Mouse (Mus musculus): ENCODE measurements around the gene Ptpn13. TPM values are rescaled to one million over a fixed set of nuclear protein-coding genes. Genes with fewer than 3 reads are reported as not detected.

Gene Ptpn13
- polyA plus RNA-seq, 1 experiment from 2014 or later = 19.1 TPM

DNA sequence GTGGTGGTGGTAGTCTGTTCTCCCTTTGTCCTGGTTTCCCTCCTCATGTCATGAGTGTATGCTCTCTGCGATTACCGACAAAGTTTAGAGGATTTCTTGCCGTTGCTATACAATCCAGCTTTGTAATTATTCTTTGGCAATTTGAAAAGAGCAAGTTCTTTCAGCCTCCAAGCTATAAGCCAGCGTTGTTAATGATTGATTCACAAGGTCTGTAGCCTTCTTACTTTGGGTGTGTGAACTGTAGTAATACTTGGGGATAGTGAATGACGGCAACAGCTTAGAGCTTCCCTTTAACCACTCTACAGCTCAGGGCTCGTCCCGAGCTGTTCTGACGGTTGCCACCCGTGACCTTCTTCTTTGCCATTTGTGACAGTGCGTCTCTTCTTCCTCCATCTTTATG lies 39.8 kb downstream of the Ptpn13 start:
- H3K4me3 ChIP-seq = no peak overlapping the region
- 89% methylated on average over 10 of the region's 10 CpGs for WGBS
- H3K4me1 ChIP-seq = peaks cover 4% of the 10 kb centered on the region; the same call in 1 of the 2 replicates
- H3K36me3 ChIP-seq = 0 out of 2 replicates have a peak, but pooled peaks cover 7% of the 10 kb centered on the region
- no peaks in the 10 kb centered on the region for H3K27me3 ChIP-seq
- no peak overlapping the region for H3K4me2 ChIP-seq (replicated peaks)
- ATAC-seq (ENCODE audit: low FRiP score, low read depth) = no peak
- no peaks in the 10 kb centered on the region for H3K9me3 ChIP-seq
- H3K9ac ChIP-seq (replicated peaks) = no peak overlapping the region
- H3K27ac ChIP-seq (replicated peaks) = no peak overlapping the region

DNA sequence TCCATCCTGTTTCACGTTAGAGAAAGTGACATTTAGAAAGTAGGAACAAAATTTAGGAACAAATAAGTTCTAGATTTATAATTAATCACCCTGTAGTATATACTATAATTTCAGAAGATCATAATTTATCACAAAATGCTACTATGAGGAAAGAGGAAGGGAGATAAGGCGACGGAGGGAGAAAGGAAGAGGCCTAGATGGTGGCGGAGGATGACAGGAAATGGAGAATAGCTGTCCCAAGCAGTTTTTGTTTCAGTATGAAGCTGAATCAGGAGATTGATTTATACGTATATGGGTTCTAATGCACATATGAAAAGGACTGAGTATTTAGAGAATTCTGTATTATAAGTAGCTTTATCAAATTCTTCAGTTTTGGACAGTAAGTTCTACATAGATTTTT lies 47.7 kb downstream of the Ptpn13 start:
- H3K36me3 ChIP-seq = no peaks in the 10 kb centered on the region
- no peaks in the 10 kb centered on the region for H3K4me1 ChIP-seq
- 92% methylated on average over 5 of the region's 5 CpGs for WGBS
- no peak for ATAC-seq (ENCODE audit: low FRiP score, low read depth)
- no peak overlapping the region for H3K4me3 ChIP-seq
- H3K9me3 ChIP-seq = no peaks in the 10 kb centered on the region
- H3K9ac ChIP-seq (replicated peaks) = no peak overlapping the region
- H3K27ac ChIP-seq (replicated peaks) = no peak overlapping the region
- H3K4me2 ChIP-seq (replicated peaks) = no peak overlapping the region
- no peaks in the 10 kb centered on the region for H3K27me3 ChIP-seq

DNA sequence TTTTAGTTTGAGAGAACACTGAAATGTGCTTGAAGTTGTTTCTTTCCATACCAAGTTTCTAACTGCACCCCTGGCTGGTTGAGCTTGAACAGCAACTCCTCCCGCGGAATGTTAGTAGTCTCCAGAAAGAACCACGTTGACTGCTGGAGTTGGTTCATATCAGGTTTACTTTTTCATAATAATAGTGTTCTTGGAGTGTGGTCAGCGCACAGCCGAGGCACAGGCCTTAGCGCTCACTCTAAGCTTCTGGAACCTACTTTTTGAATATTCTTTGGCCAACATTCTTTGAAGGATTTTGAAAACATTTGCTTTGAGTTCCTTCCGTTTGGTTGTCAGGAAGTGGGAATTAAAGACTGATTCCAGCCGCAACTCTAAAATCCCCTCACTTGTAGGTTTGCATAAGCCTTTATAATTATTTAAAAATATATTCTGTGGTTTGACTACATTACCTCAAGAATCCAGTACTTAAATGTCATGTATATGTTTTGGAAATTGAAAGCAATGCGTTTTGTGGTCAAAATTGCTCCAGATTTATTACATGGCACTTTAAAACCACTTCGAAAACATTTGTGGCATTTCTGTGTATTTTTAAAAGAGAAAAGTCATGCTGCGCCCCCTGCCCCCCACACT lies 48.6 kb downstream of the Ptpn13 start:
- H3K36me3 ChIP-seq = no peaks in the 10 kb centered on the region
- no peak overlapping the region for H3K4me3 ChIP-seq
- H3K4me2 ChIP-seq (replicated peaks) = no peak overlapping the region
- H3K27ac ChIP-seq (replicated peaks) = no peak overlapping the region
- H3K9me3 ChIP-seq = no peaks in the 10 kb centered on the region
- 86% methylated on average over 11 of the region's 11 CpGs for WGBS
- H3K9ac ChIP-seq (replicated peaks) = no peak overlapping the region
- H3K4me1 ChIP-seq = no peaks in the 10 kb centered on the region
- no peaks in the 10 kb centered on the region for H3K27me3 ChIP-seq
- no peak for ATAC-seq (ENCODE audit: low FRiP score, low read depth)

DNA sequence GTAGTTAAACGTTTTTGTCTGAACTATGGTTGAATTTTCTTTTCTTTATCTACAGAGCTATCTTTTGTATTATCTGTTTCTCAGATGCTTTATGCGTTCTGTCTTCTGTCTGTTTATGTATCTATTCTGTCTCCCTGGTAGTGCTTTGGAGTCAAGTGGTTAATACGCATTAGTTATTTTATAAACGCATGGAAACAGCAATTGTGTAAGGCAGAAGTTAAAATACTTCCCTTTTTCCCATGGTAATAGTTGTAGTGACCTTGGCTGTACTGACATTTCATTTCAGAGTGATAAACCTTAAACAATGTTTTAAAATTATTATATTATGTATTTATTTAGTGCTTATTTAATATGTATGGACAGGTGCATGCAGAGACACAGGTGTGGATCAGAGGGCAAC lies 49.3 kb downstream of the Ptpn13 start:
- H3K27me3 ChIP-seq = no peaks in the 10 kb centered on the region
- H3K4me3 ChIP-seq = no peak overlapping the region
- H3K27ac ChIP-seq (replicated peaks) = no peak overlapping the region
- no peaks in the 10 kb centered on the region for H3K4me1 ChIP-seq
- ATAC-seq (ENCODE audit: low FRiP score, low read depth) = no peak
- no peak overlapping the region for H3K4me2 ChIP-seq (replicated peaks)
- 93% methylated on average over 4 of the region's 4 CpGs for WGBS
- H3K9ac ChIP-seq (replicated peaks) = no peak overlapping the region
- no peaks in the 10 kb centered on the region for H3K9me3 ChIP-seq
- no peaks in the 10 kb centered on the region for H3K36me3 ChIP-seq

DNA sequence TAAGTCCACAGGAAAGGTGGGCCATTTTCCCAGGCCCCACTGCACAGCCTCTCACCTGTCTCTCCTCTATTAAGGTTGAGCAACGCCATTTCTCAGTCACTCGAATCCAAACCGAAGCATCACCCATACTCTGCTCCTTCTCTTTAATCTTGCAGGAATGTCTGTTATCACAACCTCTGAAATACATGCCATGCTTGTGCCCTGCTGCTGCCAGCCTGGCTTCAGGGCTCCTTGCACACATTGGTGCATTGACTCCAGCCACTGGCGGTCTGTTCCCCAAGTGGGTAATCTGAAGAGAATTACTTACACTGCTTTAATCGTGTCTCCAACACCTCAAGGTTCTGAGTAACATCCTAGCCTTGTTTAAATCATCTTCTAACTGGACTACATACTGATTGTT lies 50.5 kb downstream of the Ptpn13 start:
- Histone ChIP-seq H3K27me3 (no peaks in the 10 kb centered on the region), H3K9ac (replicated peaks) (no peak overlapping the region), H3K27ac (replicated peaks) (no peak overlapping the region), H3K4me2 (replicated peaks) (no peak overlapping the region), H3K4me3 (no peak overlapping the region), H3K4me1 (no peaks in the 10 kb centered on the region), H3K36me3 (0 out of 2 replicates have a peak, but pooled peaks cover 4% of the 10 kb centered on the region), H3K9me3 (no peaks in the 10 kb centered on the region)
- WGBS = 88% methylated on average over 5 of the region's 5 CpGs
- ATAC-seq (ENCODE audit: low FRiP score, low read depth) = no peak

DNA sequence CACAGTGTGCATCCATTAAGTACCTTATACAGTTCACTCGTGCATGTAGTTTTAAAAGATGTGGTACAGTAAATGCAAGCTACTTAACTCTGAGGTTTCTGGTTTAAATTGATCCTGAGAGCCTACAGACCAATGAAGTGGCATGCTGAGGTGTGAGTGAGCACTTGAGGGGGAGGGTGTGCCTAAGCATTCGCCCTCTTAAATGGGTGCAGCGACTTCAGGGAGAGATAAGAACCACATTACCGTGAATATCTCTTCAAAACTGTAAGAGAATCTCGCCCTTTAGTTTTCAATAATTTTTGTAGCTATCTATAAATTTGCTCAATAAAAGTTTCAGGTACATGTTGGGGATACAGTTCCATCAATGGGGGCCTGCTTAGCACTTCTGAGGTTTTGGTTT lies 54.5 kb downstream of the Ptpn13 start:
- H3K27ac ChIP-seq (replicated peaks) = no peak overlapping the region
- no peaks in the 10 kb centered on the region for H3K27me3 ChIP-seq
- H3K9ac ChIP-seq (replicated peaks) = no peak overlapping the region
- 98% methylated on average over 5 of the region's 5 CpGs for WGBS
- H3K4me3 ChIP-seq = no peak overlapping the region
- peaks cover 4% of the 10 kb centered on the region; the same call in 1 of the 2 replicates for H3K36me3 ChIP-seq
- H3K4me2 ChIP-seq (replicated peaks) = no peak overlapping the region
- H3K4me1 ChIP-seq = no peaks in the 10 kb centered on the region
- ATAC-seq (ENCODE audit: low FRiP score, low read depth) = no peak
- H3K9me3 ChIP-seq = no peaks in the 10 kb centered on the region

DNA sequence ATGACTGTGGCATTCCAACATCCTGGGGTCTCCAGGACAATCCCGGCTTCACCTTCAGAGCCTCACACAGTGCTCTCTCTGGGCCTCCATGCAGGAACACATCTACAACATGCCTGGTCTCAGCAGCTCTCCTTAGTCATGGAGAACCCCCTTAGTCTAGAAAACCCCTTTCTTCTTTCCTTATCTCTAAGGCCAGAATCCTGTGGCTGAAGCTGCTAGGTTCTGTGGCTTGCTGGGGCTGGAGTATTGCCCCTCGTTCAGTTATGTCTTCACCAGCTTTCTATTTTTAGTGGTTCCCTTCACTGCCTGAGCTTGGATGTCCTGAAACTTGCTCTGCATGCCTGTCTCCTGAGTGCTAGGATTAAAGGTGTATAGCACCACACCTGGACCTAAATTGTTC lies 56.2 kb downstream of the Ptpn13 start:
- Histone ChIP-seq H3K4me2 (replicated peaks) (no peak overlapping the region), H3K9ac (replicated peaks) (no peak overlapping the region), H3K27me3 (no peaks in the 10 kb centered on the region), H3K36me3 (peaks cover 4% of the 10 kb centered on the region; the same call in 1 of the 2 replicates), H3K27ac (replicated peaks) (no peak overlapping the region), H3K9me3 (no peaks in the 10 kb centered on the region), H3K4me3 (no peak overlapping the region), H3K4me1 (no peaks in the 10 kb centered on the region)
- ATAC-seq (ENCODE audit: low FRiP score, low read depth) = no peak
- WGBS = 94% methylated on average over 2 of the region's 2 CpGs

DNA sequence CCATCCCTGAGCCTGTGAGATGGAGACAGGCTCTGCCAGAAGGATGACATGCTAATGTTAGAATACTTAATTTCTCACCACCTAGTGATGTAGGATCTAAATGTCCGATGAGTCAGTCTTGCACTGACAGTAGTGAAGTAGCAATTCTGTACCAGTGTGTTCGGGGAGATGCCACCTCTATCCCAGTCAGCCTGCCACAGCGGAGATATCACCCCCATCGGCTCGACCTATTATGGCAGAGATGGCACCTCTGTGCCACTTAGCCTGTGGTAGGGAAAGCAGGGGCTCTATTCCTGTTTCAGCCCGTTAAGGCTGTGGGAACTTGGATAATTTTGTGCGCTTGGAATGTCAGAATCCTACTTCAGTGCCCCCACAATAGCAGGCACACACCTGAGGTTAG lies 62.0 kb downstream of the Ptpn13 start:
- no peak for ATAC-seq (ENCODE audit: low FRiP score, low read depth)
- no peak overlapping the region for H3K4me2 ChIP-seq (replicated peaks)
- 92% methylated on average over 7 of the region's 7 CpGs for WGBS

DNA sequence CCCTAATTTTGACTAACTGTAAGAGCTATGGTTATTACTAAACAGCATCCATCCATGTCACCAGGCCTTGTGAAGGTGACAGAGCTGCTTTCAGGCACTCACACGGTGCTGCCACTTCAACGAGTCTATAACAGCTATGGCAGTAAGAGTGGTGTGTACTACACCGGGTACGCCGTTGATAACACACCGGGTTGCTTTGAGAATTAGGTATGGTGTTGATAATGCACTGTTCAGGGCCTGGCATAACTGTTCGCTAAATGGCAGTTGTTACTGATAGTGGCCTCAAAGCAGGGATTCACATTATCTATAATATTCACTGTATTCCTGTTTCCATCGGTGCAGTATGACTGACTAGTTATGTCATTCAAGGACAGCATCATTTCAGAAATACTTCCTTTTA lies 66.0 kb downstream of the Ptpn13 start:
- Histone ChIP-seq H3K4me2 (replicated peaks) (no peak overlapping the region), H3K4me3 (no peak overlapping the region), H3K4me1 (0 out of 2 replicates have a peak, but pooled peaks cover 2% of the 10 kb centered on the region), H3K9me3 (no peaks in the 10 kb centered on the region), H3K27me3 (no peaks in the 10 kb centered on the region), H3K9ac (replicated peaks) (no peak overlapping the region), H3K27ac (replicated peaks) (no peak overlapping the region), H3K36me3 (0 out of 2 replicates have a peak, but pooled peaks cover 4% of the 10 kb centered on the region)
- no peak for ATAC-seq (ENCODE audit: low FRiP score, low read depth)
- WGBS = 95% methylated on average over 8 of the region's 8 CpGs

More for the DNA sequence above, 62.0 kb downstream of the Ptpn13 start:
- no peak overlapping the region for H3K9ac ChIP-seq (replicated peaks)
- H3K36me3 ChIP-seq = 0 out of 2 replicates have a peak, but pooled peaks cover 4% of the 10 kb centered on the region
- no peak overlapping the region for H3K4me3 ChIP-seq
- H3K27ac ChIP-seq (replicated peaks) = no peak overlapping the region
- 0 out of 2 replicates have a peak, but pooled peaks cover 2% of the 10 kb centered on the region for H3K4me1 ChIP-seq
- no peaks in the 10 kb centered on the region for H3K27me3 ChIP-seq
- no peaks in the 10 kb centered on the region for H3K9me3 ChIP-seq

DNA sequence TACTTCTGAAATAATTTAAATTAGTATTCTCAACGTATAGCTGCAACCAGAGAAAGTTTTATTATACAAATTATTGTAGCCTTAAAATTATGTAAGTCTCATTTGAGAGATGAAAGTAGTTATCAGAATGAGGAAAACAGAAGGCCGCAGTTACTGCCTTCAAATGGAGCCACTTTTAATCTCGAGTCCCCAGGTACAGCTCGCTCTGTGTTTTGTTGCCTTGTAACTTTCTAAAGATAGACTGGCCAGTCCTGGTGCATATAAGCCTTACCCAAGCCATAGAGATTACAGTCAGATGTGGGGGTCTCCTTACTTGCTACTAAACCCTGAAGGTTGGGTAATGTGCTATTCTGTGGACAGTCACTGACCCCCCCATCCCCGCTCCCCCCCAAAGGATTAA lies 66.8 kb downstream of the Ptpn13 start:
- Histone ChIP-seq H3K4me1 (0 out of 2 replicates have a peak, but pooled peaks cover 2% of the 10 kb centered on the region), H3K4me2 (replicated peaks) (no peak overlapping the region), H3K27ac (replicated peaks) (no peak overlapping the region), H3K9ac (replicated peaks) (no peak overlapping the region), H3K9me3 (no peaks in the 10 kb centered on the region), H3K4me3 (no peak overlapping the region), H3K27me3 (no peaks in the 10 kb centered on the region), H3K36me3 (0 out of 2 replicates have a peak, but pooled peaks cover 4% of the 10 kb centered on the region)
- 92% methylated on average over 5 of the region's 5 CpGs for WGBS
- ATAC-seq (ENCODE audit: low FRiP score, low read depth) = no peak

DNA sequence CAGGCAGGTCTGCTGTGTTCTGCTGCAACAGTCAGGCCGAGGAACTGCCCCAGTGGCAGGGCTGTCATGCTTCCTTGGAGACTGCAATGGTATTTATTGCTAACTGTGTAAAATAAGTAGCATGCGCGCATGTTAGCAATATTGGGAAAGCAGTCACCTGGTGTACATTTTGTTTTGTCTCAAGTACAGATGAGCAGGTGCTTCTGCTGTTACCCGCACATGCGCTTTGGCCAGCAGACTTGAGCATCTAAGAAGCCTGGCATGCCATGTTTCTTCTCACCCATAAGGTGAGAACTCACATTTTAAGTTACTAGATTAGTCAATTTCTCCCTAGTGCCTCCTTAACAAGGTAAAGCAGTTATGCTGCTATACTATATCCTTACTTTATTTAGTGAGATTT lies 72.1 kb downstream of the Ptpn13 start:
- no peak overlapping the region for H3K4me3 ChIP-seq
- no peak for ATAC-seq (ENCODE audit: low FRiP score, low read depth)
- no peak overlapping the region for H3K4me2 ChIP-seq (replicated peaks)
- no peaks in the 10 kb centered on the region for H3K27me3 ChIP-seq
- no peaks in the 10 kb centered on the region for H3K9me3 ChIP-seq
- no peak overlapping the region for H3K9ac ChIP-seq (replicated peaks)
- no peak overlapping the region for H3K27ac ChIP-seq (replicated peaks)
- H3K4me1 ChIP-seq = no peaks in the 10 kb centered on the region
- 91% methylated on average over 5 of the region's 5 CpGs for whole genome bisulfite sequencing
- H3K36me3 ChIP-seq = peaks cover 9% of the 10 kb centered on the region

DNA sequence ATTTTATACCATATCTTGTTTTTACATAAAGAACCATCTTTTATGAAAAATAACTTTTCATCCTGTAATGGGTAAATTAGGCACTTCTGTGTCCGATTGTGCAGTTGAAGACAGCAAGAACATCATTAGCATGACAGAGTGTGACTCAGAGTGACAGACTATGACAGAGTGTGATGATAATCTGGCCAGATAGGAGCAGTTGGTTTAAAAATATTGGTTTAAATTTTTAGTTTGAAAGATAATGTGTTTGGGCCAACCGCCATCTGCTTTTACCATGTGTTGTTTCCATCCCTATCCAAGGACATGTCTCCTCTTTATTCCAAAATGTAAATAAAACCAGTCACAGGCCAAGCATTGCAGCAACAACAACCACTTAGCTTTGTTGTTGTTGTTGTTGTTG lies 72.5 kb downstream of the Ptpn13 start:
- Histone ChIP-seq H3K4me3 (no peak overlapping the region), H3K27ac (replicated peaks) (no peak overlapping the region), H3K9ac (replicated peaks) (no peak overlapping the region), H3K9me3 (no peaks in the 10 kb centered on the region), H3K27me3 (no peaks in the 10 kb centered on the region), H3K36me3 (peaks cover 10% of the 10 kb centered on the region), H3K4me2 (replicated peaks) (no peak overlapping the region), H3K4me1 (no peaks in the 10 kb centered on the region)
- 88% methylated on average over 2 of the region's 2 CpGs for WGBS
- no peak for ATAC-seq (ENCODE audit: low FRiP score, low read depth)

DNA sequence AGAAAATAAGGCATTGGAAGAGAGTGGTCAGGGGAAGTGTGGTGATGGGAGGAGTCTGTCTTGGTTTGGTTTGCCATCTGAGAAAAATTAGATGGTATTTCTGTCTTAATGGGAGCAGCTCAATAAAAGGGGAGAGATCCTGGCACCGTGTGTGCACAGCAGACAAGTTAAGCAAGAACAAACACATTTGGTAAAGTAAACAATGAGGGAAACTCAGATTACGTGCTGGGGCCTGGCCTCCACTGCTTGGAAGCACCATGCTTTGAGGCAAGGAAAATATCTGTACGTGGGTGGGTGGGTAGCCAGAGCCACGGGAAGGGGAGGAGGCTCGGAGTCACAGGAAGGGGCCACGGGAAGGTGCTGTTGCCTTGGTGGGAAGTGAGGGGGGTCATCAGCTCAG lies 74.3 kb downstream of the Ptpn13 start:
- Histone ChIP-seq H3K4me3 (no peak overlapping the region), H3K27ac (replicated peaks) (no peak overlapping the region), H3K9ac (replicated peaks) (no peak overlapping the region), H3K4me1 (no peaks in the 10 kb centered on the region), H3K4me2 (replicated peaks) (no peak overlapping the region), H3K27me3 (no peaks in the 10 kb centered on the region), H3K9me3 (no peaks in the 10 kb centered on the region), H3K36me3 (peaks cover 10% of the 10 kb centered on the region)
- WGBS = 64% methylated on average over 6 of the region's 6 CpGs
- ATAC-seq (ENCODE audit: low FRiP score, low read depth) = no peak
